Mouse (Mus musculus): ENCODE results near the gene Large2.

Gene Large2

GRCm38 (mm10) chr2:92326221-92326620 lies 48.4 kb downstream of the Large2 start:
- no peak for DNase-seq

DNA sequence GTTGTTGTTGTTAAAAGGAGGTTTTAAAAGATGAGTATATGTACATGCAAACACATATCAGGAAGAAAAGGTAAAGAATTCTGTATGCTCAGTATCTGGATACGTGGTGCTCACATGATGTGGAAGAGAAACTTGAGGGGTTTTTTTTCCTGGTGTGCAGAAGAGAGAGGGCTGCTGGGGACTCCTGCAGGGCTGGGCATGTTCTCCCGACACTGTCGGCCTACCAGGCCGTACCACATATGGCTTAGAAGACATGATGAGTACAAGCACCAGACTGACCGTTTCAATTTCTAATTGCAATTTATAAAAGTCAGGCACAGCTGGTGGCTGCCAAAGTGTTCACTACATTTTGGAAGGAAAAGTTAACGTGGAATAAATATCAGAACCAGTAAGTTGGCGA lies 49.0 kb downstream of the Large2 start:
- DNase-seq = no peak

DNA sequence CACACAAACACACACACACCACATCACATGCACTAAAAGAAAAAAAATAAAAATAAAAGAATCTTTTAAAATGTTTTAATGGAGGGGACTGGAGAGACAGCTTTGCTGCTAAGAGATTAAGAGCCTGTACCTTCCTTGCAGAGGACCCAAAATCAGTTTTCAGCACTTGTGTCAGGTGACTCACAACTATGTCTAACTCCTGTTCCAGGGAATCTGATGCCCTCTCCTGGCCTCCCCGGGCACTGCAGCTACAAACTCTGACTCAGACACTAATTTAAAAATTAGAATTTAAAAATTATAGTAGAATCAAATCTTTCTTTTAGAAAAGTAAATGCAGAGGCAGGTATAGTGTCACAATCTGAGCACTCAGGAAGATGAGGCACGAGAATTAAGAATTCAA lies 52.0 kb downstream of the Large2 start:
- DNase-seq = no peak

DNA sequence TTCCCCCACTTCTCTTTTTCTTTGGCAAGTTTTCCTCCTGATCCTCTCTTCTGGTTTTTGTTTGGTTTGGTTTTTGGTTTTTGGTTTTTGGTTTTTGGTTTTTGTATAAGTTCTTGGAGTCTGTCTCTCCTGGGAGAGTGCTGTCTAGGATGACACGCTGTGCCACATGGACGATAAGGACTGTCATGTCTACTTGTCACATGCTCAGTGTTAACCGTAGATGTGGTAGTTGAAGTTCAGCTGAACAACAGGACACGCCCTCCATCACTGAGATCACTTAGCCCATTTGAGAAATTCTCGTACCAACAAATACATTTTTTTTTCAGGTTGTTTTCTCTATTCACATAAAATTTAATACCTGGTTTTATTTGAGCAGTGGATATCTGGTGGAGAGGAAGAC lies 57.4 kb downstream of the Large2 start:
- no peak for DNase-seq

DNA sequence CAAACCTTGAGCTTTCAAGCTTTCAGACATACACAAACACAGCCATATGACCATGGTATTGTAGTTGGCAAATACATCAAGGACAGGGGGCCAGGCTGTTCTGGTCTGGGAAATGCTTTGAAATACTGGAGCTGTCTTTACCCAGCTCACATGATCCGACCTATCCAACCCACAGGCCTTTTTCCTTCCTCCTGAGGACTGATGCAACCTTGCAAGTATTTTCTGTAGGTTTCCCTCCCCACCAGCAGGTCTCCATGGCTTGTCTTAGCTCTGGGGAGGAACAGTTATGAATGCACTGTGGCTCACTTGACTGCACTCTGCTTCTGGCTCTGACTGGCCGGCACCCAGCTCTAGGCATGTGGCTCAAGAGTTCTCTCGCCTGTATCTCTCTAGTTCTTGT lies 58.0 kb downstream of the Large2 start:
- no peak for DNase-seq
